Mouse (Mus musculus) limb, embryonic 15.5 days (tissue): ENCODE measurements around the gene Hspa12b. TPM values are rescaled to one million over a fixed set of nuclear protein-coding genes. Genes with fewer than 3 reads are reported as not detected.

Experiments
- ATAC-seq: fragments of 200-750 bp; cut with Nextera tagmentation; 2 replicates; pipeline ENCODE4 v1.8.0; 2017; ENCODE audit warnings: low read depth, moderate TSS enrichment; ENCODE audit not compliant: insufficient number of reproducible peaks, low FRiP score, low TSS enrichment
- H3K27ac ChIP-seq: fragments of 300-500 bp; sonication (generic); 2 replicates; pipeline ENCODE4 v1.5.1; 2015; ENCODE audit warnings: moderate library complexity, mild to moderate bottlenecking, inconsistent platforms
- H3K27me3 ChIP-seq: fragments of 300-500 bp; sonication (generic); 2 replicates; pipeline ENCODE4 v1.6.1; 2015; ENCODE audit warnings: inconsistent platforms
- H3K36me3 ChIP-seq: fragments of 300-500 bp; sonication (generic); 2 replicates; pipeline ENCODE4 v1.6.1; 2015; ENCODE audit warnings: inconsistent platforms
- H3K4me1 ChIP-seq: fragments of 300-500 bp; sonication (generic); 2 replicates; pipeline ENCODE4 v1.6.1; 2015; ENCODE audit warnings: inconsistent platforms
- H3K4me2 ChIP-seq: fragments of 300-500 bp; sonication (generic); 2 replicates; pipeline ENCODE4 v1.6.1; 2015; ENCODE audit warnings: mild to moderate bottlenecking, inconsistent platforms
- H3K4me3 ChIP-seq: fragments of 300-500 bp; sonication (generic); 2 replicates; pipeline ENCODE4 v1.5.1; 2015; ENCODE audit warnings: mild to moderate bottlenecking, inconsistent platforms
- H3K9ac ChIP-seq: fragments of 300-500 bp; sonication (generic); 2 replicates; pipeline ENCODE4 v1.6.1; 2015; ENCODE audit warnings: inconsistent platforms
- H3K9me3 ChIP-seq: fragments of 300-500 bp; sonication (generic); 2 replicates; pipeline ENCODE4 v1.6.1; 2016; ENCODE audit warnings: inconsistent platforms
- WGBS: fragments of 180-500 bp; shearing (Covaris S2); methylation state at CpG from one replicate; pipeline ENCODE4 v1.1.7; 2015; 5-methylcytosine and 5-hydroxymethylcytosine counted together
- polyA plus RNA-seq: library from polyadenylated mRNA; unstranded; fragments of >200 nt; fragmentation: Nextera tagmentation; extraction: Ambion mirVana; gene quantifications from 2 replicates; pipeline ENCODE4 v1.2.1, GENCODE M21; 2015

Gene Hspa12b
- polyA plus RNA-seq, 1 experiment from 2014 or later: 22.0 TPM

DNA sequence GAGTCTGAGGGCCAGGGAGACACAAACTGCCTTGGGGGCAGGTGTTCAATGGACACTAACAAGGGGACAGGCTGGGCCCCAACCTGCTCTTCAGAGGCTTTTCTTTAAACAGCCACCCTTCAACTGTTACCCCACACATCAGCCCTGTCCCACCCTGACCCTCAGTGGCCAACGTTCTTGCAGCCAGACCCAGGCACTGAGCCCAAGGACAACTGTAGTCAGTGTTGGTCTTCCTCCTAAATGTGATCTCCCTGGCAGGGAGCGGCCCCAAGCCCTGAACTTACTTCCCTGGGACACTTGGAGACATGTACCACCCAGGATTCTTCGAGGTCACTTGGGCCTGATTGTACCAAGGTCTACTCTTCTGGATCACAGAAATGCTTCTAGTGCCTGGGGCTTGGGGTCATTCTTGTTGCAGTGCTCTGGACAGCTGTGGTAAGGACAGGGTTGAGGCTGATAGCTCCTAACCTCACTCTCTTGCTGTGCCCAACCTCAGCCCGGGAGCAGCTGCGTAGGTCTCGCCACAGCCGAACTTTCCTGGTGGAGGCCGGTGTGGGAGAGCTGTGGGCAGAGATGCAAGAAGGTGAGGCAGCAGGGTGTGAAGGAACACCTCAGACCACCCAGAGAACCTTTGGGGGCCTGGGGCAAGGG lies 14.4 kb downstream of the Hspa12b start:
- H3K36me3 ChIP-seq: peaks cover 96% of the 10 kb centered on the region
- WGBS: 90% methylated on average over 8 of the region's 8 CpGs

DNA sequence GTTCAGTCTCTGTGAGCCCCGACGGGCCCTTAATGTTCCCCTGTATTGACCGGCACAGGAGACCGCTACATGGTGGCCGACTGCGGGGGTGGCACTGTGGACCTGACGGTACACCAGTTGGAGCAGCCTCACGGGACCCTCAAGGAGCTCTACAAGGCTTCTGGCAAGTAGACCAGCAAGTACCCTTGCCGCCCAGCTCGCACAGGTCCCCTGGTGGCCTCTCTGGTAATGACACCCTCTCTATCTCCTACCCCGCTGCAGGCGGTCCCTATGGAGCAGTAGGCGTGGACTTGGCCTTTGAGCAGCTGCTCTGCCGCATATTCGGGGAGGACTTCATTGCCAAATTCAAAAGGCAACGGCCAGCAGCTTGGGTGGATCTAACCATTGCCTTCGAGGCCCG lies 15.5 kb downstream of the Hspa12b start:
- H3K27me3 ChIP-seq: no peaks in the 10 kb centered on the region
- no peaks in the 10 kb centered on the region for H3K9me3 ChIP-seq
- no peak overlapping the region for H3K4me3 ChIP-seq
- peaks cover 96% of the 10 kb centered on the region for H3K36me3 ChIP-seq
- WGBS: 33% methylated on average over 18 of the region's 18 CpGs
- no peak for ATAC-seq
- peak overlapping the region; percentile 33; the same call in 1 of the 2 replicates for H3K27ac ChIP-seq
- no peak overlapping the region for H3K9ac ChIP-seq
- peaks cover 10% of the 10 kb centered on the region for H3K4me1 ChIP-seq
- H3K4me2 ChIP-seq: no peak overlapping the region

More for the DNA sequence above, 14.4 kb downstream of the Hspa12b start:
- Histone ChIP-seq H3K4me2 (no peak overlapping the region), H3K9ac (no peak overlapping the region), H3K4me3 (no peak overlapping the region), H3K27ac (no peak overlapping the region), H3K4me1 (peaks cover 10% of the 10 kb centered on the region), H3K27me3 (no peaks in the 10 kb centered on the region), H3K9me3 (no peaks in the 10 kb centered on the region)
- ATAC-seq: no peak

DNA sequence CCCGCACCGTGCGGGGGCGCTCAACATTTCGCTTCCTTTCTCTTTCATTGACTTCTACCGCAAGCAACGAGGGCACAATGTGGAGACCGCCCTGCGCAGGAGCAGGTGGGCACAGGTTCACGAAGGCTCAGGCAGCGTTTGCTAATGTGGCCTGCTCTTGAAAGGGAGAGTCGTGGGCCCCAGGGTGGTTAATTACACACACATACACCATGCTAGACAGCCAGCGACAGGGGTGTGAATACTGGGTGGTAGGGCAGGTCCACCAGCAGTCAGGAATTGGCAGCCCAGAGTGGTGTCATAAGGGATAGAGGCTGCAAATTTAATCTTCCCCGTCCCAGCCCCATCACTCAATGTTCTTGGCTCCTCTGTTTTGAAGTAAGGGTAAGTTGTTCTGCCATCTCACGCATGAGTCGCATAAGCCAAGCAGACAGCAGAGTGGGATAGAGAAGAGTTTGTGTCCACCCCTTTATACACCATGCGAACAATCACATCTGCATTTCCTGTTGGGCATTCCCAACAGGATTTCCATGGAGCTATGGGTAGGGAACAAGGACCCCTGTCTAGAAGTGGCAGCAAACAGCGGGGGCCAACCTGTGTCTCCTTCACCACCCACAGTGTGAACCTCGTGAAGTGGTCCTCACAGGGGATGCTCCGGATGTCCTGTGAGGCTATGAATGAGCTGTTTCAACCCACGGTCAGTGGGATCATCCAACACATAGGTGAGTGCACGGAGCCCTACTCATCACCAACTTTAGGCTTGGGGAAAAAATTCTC lies 16.1 kb downstream of the Hspa12b start:
- WGBS: 71% methylated on average over 22 of the region's 22 CpGs
- no peaks in the 10 kb centered on the region for H3K9me3 ChIP-seq
- ATAC-seq: no peak
- H3K4me1 ChIP-seq: peaks cover 10% of the 10 kb centered on the region
- no peak overlapping the region for H3K4me2 ChIP-seq
- H3K27ac ChIP-seq: no peak overlapping the region
- H3K27me3 ChIP-seq: no peaks in the 10 kb centered on the region
- H3K4me3 ChIP-seq: no peak overlapping the region
- peaks cover 96% of the 10 kb centered on the region for H3K36me3 ChIP-seq
- no peak overlapping the region for H3K9ac ChIP-seq

DNA sequence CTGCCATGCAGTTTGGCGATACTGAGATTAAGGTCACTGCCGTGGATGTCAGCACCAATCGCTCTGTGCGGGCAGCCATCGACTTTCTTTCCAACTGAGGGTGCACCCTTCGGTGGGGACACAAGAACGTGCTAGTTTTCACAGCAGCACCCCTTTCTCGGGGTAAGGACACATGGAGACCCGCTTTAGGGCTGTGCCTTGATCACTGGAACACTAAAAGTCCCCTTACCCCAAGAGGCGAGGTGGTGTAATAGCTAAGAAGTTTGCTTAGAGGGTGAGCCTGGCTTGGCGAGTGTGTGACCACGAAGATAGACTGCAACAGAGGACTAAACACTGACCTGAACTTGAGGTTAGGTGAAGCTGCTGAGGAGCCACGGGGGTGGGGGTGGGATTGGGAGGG lies 18.0 kb downstream of the Hspa12b start:
- Histone ChIP-seq H3K4me1 (peaks cover 10% of the 10 kb centered on the region), H3K9me3 (no peaks in the 10 kb centered on the region), H3K27ac (no peak overlapping the region), H3K36me3 (peaks cover 94% of the 10 kb centered on the region), H3K27me3 (no peaks in the 10 kb centered on the region), H3K4me2 (no peak overlapping the region), H3K9ac (no peak overlapping the region), H3K4me3 (no peak overlapping the region)
- ATAC-seq: no peak
- 54% methylated on average over 13 of the region's 13 CpGs for WGBS

DNA sequence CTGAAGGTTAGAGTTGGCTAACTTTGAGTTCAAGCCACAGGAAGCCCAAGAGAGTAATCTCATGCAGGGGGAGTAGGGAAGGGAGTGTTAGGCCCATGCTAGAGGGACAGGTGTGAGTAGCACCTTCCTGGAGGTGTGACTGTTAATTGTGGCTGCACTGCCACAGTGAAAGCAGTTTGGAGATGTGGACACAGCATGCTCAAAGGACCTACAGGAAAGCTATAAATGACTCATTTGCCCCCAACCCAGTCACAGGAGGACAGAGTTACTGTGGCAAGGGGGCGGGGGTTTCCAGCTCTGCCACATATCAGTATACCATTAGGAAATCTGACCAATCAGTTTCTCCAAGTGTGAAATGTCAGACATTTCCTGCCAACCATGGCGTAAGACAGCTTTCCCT lies 18.5 kb downstream of the Hspa12b start:
- no peak for ATAC-seq
- Histone ChIP-seq H3K27me3 (no peaks in the 10 kb centered on the region), H3K27ac (no peak overlapping the region), H3K4me2 (no peak overlapping the region), H3K9me3 (no peaks in the 10 kb centered on the region), H3K4me1 (peaks cover 10% of the 10 kb centered on the region), H3K4me3 (no peak overlapping the region), H3K36me3 (peaks cover 94% of the 10 kb centered on the region), H3K9ac (no peak overlapping the region)
- 74% methylated on average over 2 of the region's 2 CpGs for WGBS

DNA sequence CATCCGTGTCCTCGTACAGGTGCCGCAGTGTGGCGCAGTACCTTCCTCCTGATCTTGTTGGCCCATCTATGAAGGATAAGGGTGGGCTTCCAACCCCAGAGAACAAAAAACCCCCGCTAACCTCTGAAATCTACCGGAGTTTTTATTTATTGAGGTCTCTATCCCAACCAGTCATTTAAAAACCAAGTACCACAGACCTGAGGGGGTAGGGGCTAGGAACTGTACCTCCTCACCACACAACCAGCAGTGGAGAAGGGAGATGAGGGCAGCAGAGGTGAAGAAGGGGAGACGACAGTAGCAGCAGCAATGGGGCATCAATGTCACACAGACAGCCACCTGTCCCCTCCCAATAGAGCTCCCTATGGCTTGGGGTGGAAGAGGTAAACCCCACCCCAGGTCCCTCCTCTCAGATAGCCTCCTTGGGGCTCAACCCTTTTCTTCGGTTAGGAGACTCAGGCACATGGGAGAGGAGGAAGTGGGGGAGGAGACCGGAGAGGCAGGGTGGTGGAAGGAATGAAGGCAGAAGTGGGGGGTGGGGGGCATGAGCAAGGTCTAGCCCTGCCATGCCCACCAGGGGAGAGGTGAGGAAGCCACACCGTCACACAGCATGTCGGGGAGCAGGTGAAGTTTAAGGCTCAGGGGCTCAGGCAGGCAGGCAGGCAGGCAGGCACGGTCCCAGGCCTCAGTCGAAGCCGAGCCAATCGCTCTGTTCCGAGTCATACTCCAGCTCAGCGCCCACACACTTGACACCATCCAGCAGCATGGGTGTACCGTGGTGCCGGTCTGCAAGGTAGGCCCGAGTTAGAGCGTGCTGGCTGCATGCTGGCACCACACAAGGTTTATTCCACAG lies 19.3 kb downstream of the Hspa12b start:
- Histone ChIP-seq H3K4me1 (peaks cover 10% of the 10 kb centered on the region), H3K9ac (no peak overlapping the region), H3K27me3 (no peaks in the 10 kb centered on the region), H3K4me2 (no peak overlapping the region), H3K4me3 (no peak overlapping the region), H3K36me3 (peaks cover 94% of the 10 kb centered on the region), H3K9me3 (no peaks in the 10 kb centered on the region), H3K27ac (no peak overlapping the region)
- WGBS: 82% methylated on average over 21 of the region's 21 CpGs
- ATAC-seq: no peak

DNA sequence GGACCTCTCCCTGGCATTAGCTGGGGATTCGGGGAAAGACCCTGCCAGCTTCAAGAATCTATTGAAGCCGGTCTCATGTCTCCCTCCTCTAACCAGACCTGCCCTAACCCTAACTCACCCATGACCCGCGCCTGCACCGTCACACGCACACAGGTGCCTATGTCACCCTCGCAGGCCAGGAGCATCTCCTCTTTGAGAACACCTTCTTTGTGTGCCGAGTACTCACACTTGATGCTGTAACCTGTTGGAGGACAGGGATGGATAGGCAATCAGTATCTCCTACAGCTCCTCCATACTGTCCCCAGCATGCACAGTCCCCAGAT lies 19.9 kb downstream of the Hspa12b start:
- H3K27me3 ChIP-seq: no peaks in the 10 kb centered on the region
- peaks cover 94% of the 10 kb centered on the region for H3K36me3 ChIP-seq
- no peak for ATAC-seq
- no peak overlapping the region for H3K27ac ChIP-seq
- H3K4me3 ChIP-seq: no peak overlapping the region
- no peaks in the 10 kb centered on the region for H3K9me3 ChIP-seq
- 92% methylated on average over 8 of the region's 8 CpGs for WGBS
- no peak overlapping the region for H3K4me2 ChIP-seq
- H3K9ac ChIP-seq: no peak overlapping the region
- peaks cover 10% of the 10 kb centered on the region for H3K4me1 ChIP-seq

DNA sequence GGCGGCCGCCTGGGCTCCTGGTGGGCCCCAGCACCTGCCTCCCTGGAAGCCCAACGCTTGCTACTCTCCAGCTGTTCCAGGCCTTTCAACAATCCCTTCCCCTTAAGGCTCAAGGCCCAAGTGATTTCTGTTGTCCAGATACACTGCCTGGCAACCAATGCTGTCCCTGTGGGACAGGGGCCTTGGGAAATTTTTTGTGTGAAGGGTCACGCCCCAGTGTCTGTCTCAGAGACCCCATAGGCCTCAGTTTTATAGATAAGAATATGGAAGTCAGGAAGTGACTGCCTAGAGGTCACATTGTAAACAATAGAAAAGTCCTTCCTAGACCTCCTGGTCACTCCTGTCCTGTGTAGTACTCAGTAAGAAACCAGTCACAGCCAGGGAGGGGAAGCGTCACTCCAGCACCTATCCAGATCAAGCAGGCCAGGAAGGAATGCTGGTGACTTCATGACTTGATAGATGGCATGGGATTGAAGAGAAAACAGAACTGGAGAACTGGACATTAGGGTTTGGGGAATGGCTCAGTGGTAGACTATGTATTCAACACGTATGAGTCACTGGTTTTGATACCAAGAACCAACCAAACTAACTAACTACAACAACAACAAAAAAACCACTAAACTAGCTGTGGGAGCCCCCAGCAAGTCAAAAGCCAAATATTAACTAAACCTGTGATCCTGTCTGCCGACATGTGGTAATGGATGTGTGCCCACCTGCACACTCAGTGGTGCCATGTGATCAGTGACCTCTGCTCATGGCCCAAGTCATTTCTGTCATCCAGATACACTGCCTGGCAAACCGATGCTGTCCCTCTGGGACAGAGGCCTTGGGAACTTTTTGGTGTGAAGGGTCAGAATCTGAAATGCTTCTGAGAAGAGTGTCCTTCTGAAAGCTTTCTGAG lies 21.5 kb downstream of the Hspa12b start:
- H3K27ac ChIP-seq: no peak overlapping the region
- H3K4me1 ChIP-seq: peaks cover 2% of the 10 kb centered on the region; the same call in 1 of the 2 replicates
- no peaks in the 10 kb centered on the region for H3K9me3 ChIP-seq
- no peak overlapping the region for H3K4me2 ChIP-seq
- no peak for ATAC-seq
- 82% methylated on average over 8 of the region's 8 CpGs for WGBS
- peaks cover 94% of the 10 kb centered on the region for H3K36me3 ChIP-seq
- no peaks in the 10 kb centered on the region for H3K27me3 ChIP-seq
- H3K9ac ChIP-seq: no peak overlapping the region
- H3K4me3 ChIP-seq: no peak overlapping the region

DNA sequence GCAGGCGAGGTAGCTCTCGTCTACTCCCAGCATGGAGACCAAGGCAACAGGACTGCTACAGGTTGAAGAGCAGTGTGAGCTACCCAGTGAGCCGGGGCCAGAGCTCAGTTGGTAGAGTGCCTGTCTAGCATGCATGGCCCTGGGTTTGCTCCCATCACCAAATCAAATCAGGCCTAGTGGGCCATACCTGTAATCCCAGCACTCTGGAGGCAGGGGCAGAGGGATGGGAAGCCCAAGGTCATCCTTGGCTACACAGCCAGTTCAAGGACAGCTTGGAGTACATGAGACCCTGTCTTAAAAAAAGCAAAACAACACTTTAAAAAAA lies 22.1 kb downstream of the Hspa12b start:
- H3K4me3 ChIP-seq: no peak overlapping the region
- no peaks in the 10 kb centered on the region for H3K9me3 ChIP-seq
- H3K36me3 ChIP-seq: peaks cover 90% of the 10 kb centered on the region
- WGBS: 87% methylated on average over 3 of the region's 3 CpGs
- H3K27ac ChIP-seq: no peak overlapping the region
- ATAC-seq: no peak
- no peak overlapping the region for H3K9ac ChIP-seq
- H3K4me1 ChIP-seq: peaks cover 2% of the 10 kb centered on the region; the same call in 1 of the 2 replicates
- no peak overlapping the region for H3K4me2 ChIP-seq
- no peaks in the 10 kb centered on the region for H3K27me3 ChIP-seq

DNA sequence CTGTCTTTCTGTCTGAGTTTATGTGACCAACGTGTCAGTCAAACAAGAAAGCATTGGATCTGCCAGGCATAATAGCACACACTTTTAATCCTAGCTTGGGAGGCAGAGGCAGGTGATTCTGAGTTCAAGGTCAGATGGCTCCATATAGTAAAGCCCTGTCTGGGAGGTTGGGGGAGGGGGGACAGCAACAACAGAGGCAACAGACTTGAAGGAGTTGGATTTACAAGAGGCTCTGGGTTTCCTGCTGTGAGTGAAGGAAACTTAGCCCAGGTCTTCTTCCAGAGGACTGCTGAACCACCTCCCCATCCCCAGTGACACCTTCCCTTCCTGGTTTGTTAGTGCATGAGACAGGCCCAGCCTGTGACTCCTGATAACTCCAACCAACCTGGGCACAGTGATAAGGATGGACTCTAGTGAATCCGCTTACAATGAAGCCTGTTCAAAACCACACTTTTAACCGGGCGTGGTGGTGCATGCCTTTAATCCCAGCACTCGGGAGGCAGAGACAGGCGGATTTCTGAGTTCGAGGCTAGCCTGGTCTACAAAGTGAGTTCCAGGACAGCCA lies 25.2 kb downstream of the Hspa12b start:
- no peaks in the 10 kb centered on the region for H3K9me3 ChIP-seq
- H3K27me3 ChIP-seq: no peaks in the 10 kb centered on the region
- no peak overlapping the region for H3K4me2 ChIP-seq
- H3K4me3 ChIP-seq: no peak overlapping the region
- H3K27ac ChIP-seq: no peak overlapping the region
- ATAC-seq: no peak
- WGBS: 92% methylated on average over 7 of the region's 7 CpGs
- peaks cover 60% of the 10 kb centered on the region for H3K36me3 ChIP-seq
- no peak overlapping the region for H3K9ac ChIP-seq
- H3K4me1 ChIP-seq: peaks cover under 1% of the 10 kb centered on the region; the same call in 1 of the 2 replicates

DNA sequence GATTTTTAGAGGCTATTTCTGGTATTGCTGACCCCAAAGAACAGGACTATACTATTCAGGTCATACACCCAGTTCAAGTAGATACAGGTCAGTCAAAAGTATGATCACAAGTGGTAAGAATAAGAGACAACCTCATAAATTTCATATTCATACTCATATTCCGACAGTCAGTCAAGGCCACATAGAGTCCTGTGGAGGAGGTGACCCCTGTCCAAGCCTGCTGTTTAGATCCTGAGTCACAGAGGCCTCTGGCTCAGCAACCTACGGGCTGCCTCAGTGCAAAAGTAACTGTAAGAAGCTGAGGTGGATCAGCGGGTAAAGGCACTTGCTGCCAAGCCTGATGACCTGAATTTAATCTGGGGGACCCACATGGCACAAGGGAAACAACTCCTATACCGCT lies 27.0 kb downstream of the Hspa12b start:
- Histone ChIP-seq H3K27ac (no peak overlapping the region), H3K27me3 (no peaks in the 10 kb centered on the region), H3K4me3 (no peak overlapping the region), H3K9me3 (no peaks in the 10 kb centered on the region), H3K36me3 (peaks cover 42% of the 10 kb centered on the region), H3K9ac (no peak overlapping the region), H3K4me1 (peaks cover 12% of the 10 kb centered on the region), H3K4me2 (no peak overlapping the region)
- WGBS: 91% methylated on average over 4 of the region's 4 CpGs
- ATAC-seq: no peak
